Mouse (Mus musculus): ENCODE data around the gene 4932415D10Rik.

- TF ChIP-seq MYOD1 (IDR thresholded peaks at IDR 0.05; ENCODE audit: control insufficient read depth, insufficient read length, low read depth) (no peak), CTCF (IDR thresholded peaks at IDR 0.05; ENCODE audit: control insufficient read depth, insufficient read depth, insufficient read length) (no peak), MYOG (IDR thresholded peaks at IDR 0.05; ENCODE audit: control insufficient read depth, extremely low read depth, insufficient read length) (no peak)
These were observed at the start of gene 4932415D10Rik for GRCm38 (mm10) chr10:82316482-82316881.

Data from C2C12 (cell line).